Mouse (Mus musculus) thymus, adult 2 months (tissue): ENCODE results near the gene Glyr1. TPM values are rescaled to one million over a fixed set of nuclear protein-coding genes. Genes with fewer than 3 reads are reported as not detected.

ENCODE experiments used
- DNase-seq: peaks from one replicate; pipeline ENCODE4 v3.0.0; 2021
- H3K27ac ChIP-seq: fragments of 200-500 bp; 2 replicates; pipeline ENCODE4 v1.5.1; 2012; ENCODE audit warnings: low read length, control low read depth; ENCODE audit not compliant: control insufficient read depth, insufficient read depth
- H3K27me3 ChIP-seq: fragments of 200-500 bp; 2 replicates; pipeline ENCODE4 v1.6.1; 2012; ENCODE audit warnings: mild to moderate bottlenecking, low read length, moderate library complexity, mixed read lengths; ENCODE audit not compliant: control insufficient read depth, insufficient read depth
- H3K36me3 ChIP-seq: fragments of 200-500 bp; 2 replicates; pipeline ENCODE4 v1.6.1; 2012; ENCODE audit warnings: mild to moderate bottlenecking, low read length, moderate library complexity; ENCODE audit not compliant: control insufficient read depth, insufficient read depth
- H3K4me1 ChIP-seq: fragments of 200-500 bp; replicated peaks from 2 replicates; pipeline ENCODE4 v1.6.1; 2012; ENCODE audit warnings: low read length; ENCODE audit not compliant: control insufficient read depth, insufficient read depth
- H3K4me3 ChIP-seq: fragments of 200-500 bp; 2 replicates; pipeline ENCODE4 v1.5.1; 2012; ENCODE audit warnings: mild to moderate bottlenecking, low read length, control low read depth, moderate library complexity; ENCODE audit not compliant: control insufficient read depth, insufficient read depth
- CTCF ChIP-seq: fragments of 200-500 bp; IDR thresholded peaks from 2 replicates; pipeline ENCODE4 v1.5.1; 2012; ENCODE audit warnings: mild to moderate bottlenecking, control low read depth, low read length, moderate library complexity, borderline replicate concordance; ENCODE audit not compliant: control insufficient read depth, poor library complexity, insufficient read depth; ENCODE audit errors: extremely low read depth
- POLR2A ChIP-seq: fragments of 200-500 bp; IDR thresholded peaks from 2 replicates; pipeline ENCODE4 v1.6.1; 2012; ENCODE audit warnings: mild to moderate bottlenecking, low read length, control low read depth, moderate library complexity; ENCODE audit not compliant: control insufficient read depth, poor library complexity, insufficient read depth; ENCODE audit errors: extremely low read depth
- WGBS: fragments of 180-500 bp; shearing (Covaris S2); methylation state at CpG from one replicate; pipeline ENCODE4 v1.1.7; 2018; 5-methylcytosine and 5-hydroxymethylcytosine counted together
- polyA plus RNA-seq: library from polyadenylated mRNA; depleted of rRNA; stranded (reverse); fragments of >200 nt; gene quantifications from 2 replicates; pipeline ENCODE4 v1.2.3, GENCODE M21; 2012; rRNA removed

Glyr1 gene
- polyA plus RNA-seq, 1 experiment, result 105 TPM

DNA sequence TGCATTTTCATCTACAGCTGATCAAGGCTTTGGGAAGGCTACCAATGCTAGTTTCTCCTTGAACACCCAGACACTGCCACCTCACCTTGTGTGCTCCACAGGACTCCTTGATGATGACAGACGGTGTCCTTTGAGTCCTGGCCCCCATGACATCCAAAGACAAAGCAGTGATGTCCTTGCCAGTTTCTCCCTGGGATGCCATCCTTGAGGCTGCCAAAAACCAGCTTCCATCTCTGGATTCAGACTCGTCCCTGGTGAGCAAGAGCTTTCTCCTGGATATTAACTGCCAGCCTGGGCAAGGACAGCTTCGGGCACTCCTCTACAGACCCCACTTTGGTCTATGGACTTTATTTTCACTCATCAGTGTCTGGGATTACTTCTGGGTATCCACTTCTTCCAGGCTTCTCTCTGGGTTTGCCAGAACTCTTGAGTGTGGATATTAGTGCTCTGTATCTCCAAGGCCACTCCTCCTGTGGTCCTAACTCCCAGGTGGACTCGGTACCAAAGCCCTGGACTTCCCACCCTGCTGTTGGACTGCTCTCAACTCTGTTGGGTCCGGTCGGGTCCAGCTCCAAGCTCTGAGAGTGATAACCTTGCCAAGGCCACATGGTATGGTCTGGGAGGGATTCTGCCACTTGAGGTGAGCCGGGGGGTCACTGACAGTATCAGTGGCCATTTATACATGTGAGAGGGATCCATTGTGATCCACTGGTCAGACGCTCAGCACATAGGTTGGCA, 84.1 kb downstream of the Glyr1 start:
- WGBS, result 96% methylated on average over 8 of the region's 8 CpGs
- no peak for DNase-seq
- TF ChIP-seq POLR2A, result no peak
- TF ChIP-seq CTCF, result no peak
- H3K4me1 ChIP-seq, result peaks cover 19% of the 10 kb centered on the region
- H3K27ac ChIP-seq, result no peak overlapping the region
- no peak overlapping the region for H3K4me3 ChIP-seq
- H3K36me3 ChIP-seq, result no peaks in the 10 kb centered on the region
- H3K27me3 ChIP-seq, result no peaks in the 10 kb centered on the region

GRCm38 (mm10) chr16:4964731-4965391, 84.8 kb downstream of the Glyr1 start:
- H3K27ac ChIP-seq, result 0 out of 2 replicates have a peak overlapping the region, but pooled peaks have one; percentile 40
- H3K27me3 ChIP-seq, result no peaks in the 10 kb centered on the region
- H3K4me3 ChIP-seq, result peak overlapping the region; percentile 90
- TF ChIP-seq CTCF, result no peak
- TF ChIP-seq POLR2A, result no peak
- peaks cover 23% of the 10 kb centered on the region for H3K4me1 ChIP-seq
- no peak for DNase-seq
- 5% methylated on average over 13 of the region's 13 CpGs for WGBS
- no peaks in the 10 kb centered on the region for H3K36me3 ChIP-seq

Other genes starting within 250 kb of the Glyr1 start
- 0.13 TPM in 1 of 2 replicates, not detected in the other for gene 4930562C15Rik, start 214.4 kb downstream of the Glyr1 start, polyA plus RNA-seq
- gene Ubald1, start 169.5 kb downstream of the Glyr1 start, polyA plus RNA-seq, result 92.4 and 107 TPM in 2 replicates
- gene Mgrn1, start 163.6 kb downstream of the Glyr1 start, polyA plus RNA-seq, result 89.2 and 98.3 TPM in 2 replicates
- 139 and 151 TPM in 2 replicates for gene Nudt16l1, start 111.1 kb downstream of the Glyr1 start, polyA plus RNA-seq
- gene Anks3, start 85.7 kb downstream of the Glyr1 start, polyA plus RNA-seq, result 85.0 and 89.0 TPM in 2 replicates
- 0.15 and 0.44 TPM in 2 replicates for gene Sept12, start 52.0 kb downstream of the Glyr1 start, polyA plus RNA-seq
- gene Smim22, start 42.6 kb downstream of the Glyr1 start, polyA plus RNA-seq, result 3.4 and 4.6 TPM in 2 replicates
- gene Rogdi, start 36.3 kb downstream of the Glyr1 start, polyA plus RNA-seq, result 117 and 142 TPM in 2 replicates
- 106 and 110 TPM in 2 replicates for gene Ubn1, start 194 bp upstream of the Glyr1 start, polyA plus RNA-seq
- 1.0 and 1.3 TPM in 2 replicates for gene Ppl, start 82.6 kb upstream of the Glyr1 start, polyA plus RNA-seq
- 1.5 and 2.0 TPM in 2 replicates for gene Sec14l5, start 97.2 kb upstream of the Glyr1 start, polyA plus RNA-seq
- 54.8 and 59.7 TPM in 2 replicates for gene Nagpa, start 154.1 kb upstream of the Glyr1 start, polyA plus RNA-seq
- gene AU021092, start 172.4 kb upstream of the Glyr1 start, polyA plus RNA-seq, result 1.9 and 2.8 TPM in 2 replicates
- 61.7 and 71.7 TPM in 2 replicates for gene Alg1, start 183.8 kb upstream of the Glyr1 start, polyA plus RNA-seq
- 32.2 and 34.6 TPM in 2 replicates for gene Eef2kmt, start 206.1 kb upstream of the Glyr1 start, polyA plus RNA-seq